Mouse (Mus musculus): ENCODE measurements around the gene Cib3. TPM values are rescaled to one million over a fixed set of nuclear protein-coding genes. Genes with fewer than 3 reads are reported as not detected.

Cib3 gene
- under 1 TPM in 3 of 26 experiments, not detected in 23; 0.39 to 0.99 (median 0.45) TPM for total RNA-seq (2018; cell fraction: chromatin; rRNA removed)
- total RNA-seq (2018; cell fraction: cytosol; rRNA removed), result under 1 TPM in 4 of 26 experiments, not detected in 22; 0.22 to 0.25 (median 0.23) TPM
- total RNA-seq (2018; cell fraction: nucleus; rRNA removed), result under 1 TPM in 3 of 26 experiments, not detected in 23; 0.29 to 0.41 (median 0.32) TPM
- not detected in 3 replicates for polyA plus RNA-seq (2018)

- Histone ChIP-seq H3K27ac (no peak within 1 kb of the TSS), H3K4me3 (ENCODE audit: inconsistent target) (no peak within 1 kb of the TSS), H3K36me3 (ENCODE audit: inconsistent target) (no peaks in the 10 kb centered on the region), H3K79me2 (ENCODE audit: inconsistent target) (no peaks in the 10 kb centered on the region)
- WGBS (ENCODE audit: missing documents), result 67% methylated on average over 4 of the region's 4 CpGs
Measured at GRCm38 (mm10) chr8:72212751-72213150, at the start of gene Cib3. Gene Cib3, minus strand, starts transcription at chr8:72212837.

DNA sequence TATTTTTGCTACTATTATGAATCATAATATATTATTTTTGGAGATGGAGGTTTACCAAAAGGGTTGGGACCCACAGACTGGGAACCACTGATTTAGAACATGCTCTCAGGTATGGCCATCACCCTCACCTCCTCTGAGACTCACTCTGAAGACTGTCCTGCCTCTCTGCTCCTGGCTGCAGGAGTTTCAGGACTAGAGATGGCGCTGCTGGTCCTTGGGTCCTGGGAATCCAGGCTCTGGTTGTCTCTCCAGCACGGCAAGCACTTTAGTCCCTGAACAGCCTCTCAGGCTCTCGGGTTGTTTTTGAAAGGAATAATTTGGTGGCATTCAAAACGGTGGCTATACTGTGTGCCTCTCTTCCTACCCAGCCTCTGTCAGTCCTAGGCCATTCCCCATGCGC, 49.2 kb upstream of the Cib3 start:
- Histone ChIP-seq H3K79me2 (ENCODE audit: inconsistent target) (no peaks in the 10 kb centered on the region), H3K4me3 (ENCODE audit: inconsistent target) (no peak overlapping the region), H3K27ac (no peak overlapping the region), H3K36me3 (ENCODE audit: inconsistent target) (no peaks in the 10 kb centered on the region; the same call in 1 of the 2 replicates)
- WGBS (ENCODE audit: missing documents), result 79% methylated on average over 5 of the region's 5 CpGs

- no peaks in the 10 kb centered on the region; the same call in 1 of the 2 replicates for H3K36me3 ChIP-seq (ENCODE audit: inconsistent target)
- H3K79me2 ChIP-seq (ENCODE audit: inconsistent target), result no peaks in the 10 kb centered on the region
- H3K4me3 ChIP-seq (ENCODE audit: inconsistent target), result no peak overlapping the region
- H3K27ac ChIP-seq, result no peak overlapping the region
Measured at GRCm38 (mm10) chr8:72261431-72261830, 48.8 kb upstream of the Cib3 start.

DNA sequence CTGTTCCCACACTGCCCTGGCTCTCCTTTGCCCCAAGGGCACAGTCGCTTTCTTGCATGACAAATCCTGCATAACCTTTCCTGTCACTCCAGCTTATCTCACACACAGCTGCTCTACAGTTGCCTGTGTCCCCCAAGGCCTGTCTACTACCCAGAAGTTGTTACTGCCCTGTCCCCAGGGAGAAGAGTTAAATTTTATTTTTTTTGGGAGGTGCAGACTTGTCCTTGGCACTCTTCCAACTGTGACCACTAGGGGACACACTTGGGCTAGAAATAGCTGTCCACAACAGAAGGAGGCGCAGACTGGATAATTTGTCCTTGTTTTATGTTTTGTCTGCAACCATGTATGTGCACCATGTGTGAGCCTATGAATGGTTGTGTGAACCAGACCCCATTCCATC, 48.4 kb upstream of the Cib3 start:
- 42% methylated on average over 2 of the region's 2 CpGs for WGBS (ENCODE audit: missing documents)
- Histone ChIP-seq H3K79me2 (ENCODE audit: inconsistent target) (no peaks in the 10 kb centered on the region), H3K36me3 (ENCODE audit: inconsistent target) (peaks cover under 1% of the 10 kb centered on the region; the same call in 1 of the 2 replicates), H3K4me3 (ENCODE audit: inconsistent target) (no peak overlapping the region), H3K27ac (no peak overlapping the region)

DNA sequence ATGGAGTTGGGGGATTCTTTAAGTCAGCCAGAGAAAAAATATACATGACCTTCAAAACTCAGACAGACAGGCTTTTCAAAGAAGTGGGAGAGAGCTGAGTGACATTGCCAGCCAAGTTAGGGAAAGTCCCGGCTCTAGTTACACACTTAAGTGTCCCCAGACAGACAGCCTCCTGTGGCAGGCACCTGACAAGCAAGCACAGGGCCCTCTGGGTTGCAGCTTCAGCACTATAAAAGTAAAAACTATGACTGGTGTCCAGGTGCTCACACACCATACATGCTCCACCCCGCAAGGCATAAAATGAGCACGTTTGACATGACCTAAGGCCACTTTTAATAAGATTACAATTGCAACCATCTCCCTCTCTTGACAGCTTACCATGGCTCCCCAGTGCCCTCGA, 47.9 kb upstream of the Cib3 start:
- H3K36me3 ChIP-seq (ENCODE audit: inconsistent target), result peaks cover 5% of the 10 kb centered on the region; the same call in 1 of the 2 replicates
- H3K27ac ChIP-seq, result no peak overlapping the region
- H3K79me2 ChIP-seq (ENCODE audit: inconsistent target), result no peaks in the 10 kb centered on the region
- WGBS (ENCODE audit: missing documents), result 78% methylated on average over 4 of the region's 4 CpGs
- H3K4me3 ChIP-seq (ENCODE audit: inconsistent target), result no peak overlapping the region

DNA sequence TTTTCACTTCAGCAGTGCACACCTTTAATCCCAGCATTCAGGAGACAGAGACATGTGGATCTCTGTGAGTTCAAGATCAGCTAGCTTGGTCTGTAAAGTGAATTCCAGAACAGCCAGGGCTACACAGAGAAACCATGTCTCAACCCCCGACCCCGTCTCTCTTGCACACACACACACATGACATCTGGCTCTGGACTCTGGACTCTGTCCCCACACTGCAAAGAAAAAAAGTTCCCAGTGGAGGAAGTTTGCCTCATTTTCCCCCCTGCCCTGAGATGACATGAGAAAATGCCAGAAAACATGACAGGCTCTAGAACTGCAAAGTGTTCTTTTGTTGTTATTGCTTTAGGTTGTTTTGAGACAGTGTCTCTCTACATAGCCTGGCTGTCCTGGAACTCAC, 47.2 kb upstream of the Cib3 start:
- Histone ChIP-seq H3K36me3 (ENCODE audit: inconsistent target) (peaks cover 12% of the 10 kb centered on the region; the same call in 1 of the 2 replicates), H3K27ac (no peak overlapping the region), H3K4me3 (ENCODE audit: inconsistent target) (no peak overlapping the region), H3K79me2 (ENCODE audit: inconsistent target) (no peaks in the 10 kb centered on the region)
- 83% methylated on average over 2 of the region's 2 CpGs for WGBS (ENCODE audit: missing documents)

GRCm38 (mm10) chr8:72257902-72258238, 45.2 kb upstream of the Cib3 start:
- WGBS (ENCODE audit: missing documents), result 96% methylated on average over 1 of the region's 1 CpGs
- H3K36me3 ChIP-seq (ENCODE audit: inconsistent target), result peaks cover 20% of the 10 kb centered on the region; the same call in 1 of the 2 replicates
- no peak overlapping the region for H3K27ac ChIP-seq
- H3K79me2 ChIP-seq (ENCODE audit: inconsistent target), result no peaks in the 10 kb centered on the region
- H3K4me3 ChIP-seq (ENCODE audit: inconsistent target), result no peak overlapping the region

DNA sequence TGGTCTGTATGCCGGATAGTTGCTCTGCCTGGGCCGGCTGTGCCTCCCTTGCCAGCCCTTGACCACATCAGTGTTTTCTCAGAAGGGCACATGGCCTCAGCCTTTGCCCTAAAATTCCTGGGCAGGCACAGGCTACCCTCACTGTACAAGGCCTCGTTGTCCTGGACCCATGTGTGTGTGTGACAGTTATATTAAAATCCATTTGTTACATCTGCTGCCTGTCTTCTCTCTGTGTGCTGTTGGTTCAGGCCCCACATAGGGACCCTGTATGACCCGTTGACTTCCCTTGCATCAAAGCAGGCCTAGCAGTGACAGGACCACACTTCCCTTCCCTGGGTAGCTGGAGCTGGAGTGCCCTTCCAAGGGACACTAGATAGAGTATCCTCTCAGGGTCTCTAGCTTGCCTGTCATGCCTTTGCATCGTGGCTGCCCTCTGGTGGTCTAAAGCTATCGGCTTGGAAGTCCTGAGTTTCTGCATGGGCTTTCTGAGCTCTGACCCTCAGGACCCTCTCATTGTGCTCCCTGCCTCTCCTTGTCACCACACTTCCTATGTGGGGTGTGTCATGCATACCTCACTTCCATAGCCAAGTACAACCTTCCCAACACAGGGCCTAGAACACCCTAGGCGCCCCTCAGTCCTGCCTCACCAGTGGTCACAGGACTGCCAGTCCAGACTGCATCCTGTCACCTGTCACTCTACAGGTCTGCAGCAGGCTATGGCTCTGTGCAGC, 44.7 kb upstream of the Cib3 start:
- H3K79me2 ChIP-seq (ENCODE audit: inconsistent target), result no peaks in the 10 kb centered on the region
- 64% methylated on average over 7 of the region's 7 CpGs for WGBS (ENCODE audit: missing documents)
- peaks cover 25% of the 10 kb centered on the region; the same call in 1 of the 2 replicates for H3K36me3 ChIP-seq (ENCODE audit: inconsistent target)
- H3K4me3 ChIP-seq (ENCODE audit: inconsistent target), result no peak overlapping the region
- H3K27ac ChIP-seq, result no peak overlapping the region

DNA sequence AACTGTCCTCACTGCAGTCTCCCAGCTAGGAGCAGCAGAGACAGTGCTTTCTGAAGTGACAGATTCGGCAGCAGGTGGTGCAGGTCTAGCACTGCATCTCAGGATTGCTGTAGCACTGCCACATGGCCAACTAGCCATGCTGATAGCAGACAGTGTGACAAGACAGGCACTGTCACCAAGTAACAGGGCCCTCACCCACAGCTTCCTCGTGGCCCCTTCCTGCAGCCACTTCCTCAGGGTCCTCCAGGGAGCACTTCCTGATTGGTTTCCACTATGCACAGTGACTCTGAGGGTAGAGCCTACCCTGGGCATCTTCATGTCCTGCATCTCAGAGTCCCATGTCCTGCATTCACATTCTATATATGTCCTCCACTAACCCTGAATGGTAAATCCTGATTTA, 32.0 kb upstream of the Cib3 start:
- Histone ChIP-seq H3K27ac (no peak overlapping the region), H3K4me3 (ENCODE audit: inconsistent target) (no peak overlapping the region), H3K79me2 (ENCODE audit: inconsistent target) (peaks cover 72% of the 10 kb centered on the region), H3K36me3 (ENCODE audit: inconsistent target) (peaks cover 16% of the 10 kb centered on the region)
- WGBS (ENCODE audit: missing documents), result 13% methylated on average over 2 of the region's 2 CpGs

DNA sequence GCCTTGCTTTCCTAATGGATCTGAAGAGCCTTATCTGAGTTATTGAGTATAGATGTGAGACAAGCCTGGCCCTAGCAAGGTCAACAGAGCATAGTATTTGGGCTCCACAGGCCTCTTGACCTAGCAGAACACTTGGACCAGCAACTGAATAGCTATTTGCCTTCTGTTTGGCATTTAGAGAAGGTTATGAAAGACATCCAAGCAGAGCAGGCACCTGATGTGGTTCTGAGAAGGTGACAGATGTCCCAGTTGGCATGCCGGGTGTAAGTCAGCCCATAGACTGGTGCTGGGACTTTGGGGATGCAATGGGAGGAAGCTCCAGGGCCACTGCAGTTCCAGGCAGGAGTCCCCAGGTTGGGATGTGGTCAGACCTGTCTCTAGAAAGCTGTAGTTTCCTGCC, 29.6 kb upstream of the Cib3 start:
- 100% methylated on average over 1 of the region's 1 CpGs for WGBS (ENCODE audit: missing documents)
- Histone ChIP-seq H3K4me3 (ENCODE audit: inconsistent target) (no peak overlapping the region), H3K27ac (no peak overlapping the region), H3K36me3 (ENCODE audit: inconsistent target) (peaks cover 10% of the 10 kb centered on the region; the same call in 1 of the 2 replicates), H3K79me2 (ENCODE audit: inconsistent target) (peaks cover 69% of the 10 kb centered on the region)

GRCm38 (mm10) chr8:72240951-72241350, 28.3 kb upstream of the Cib3 start:
- 56% methylated on average over 7 of the region's 7 CpGs for WGBS (ENCODE audit: missing documents)
- H3K4me3 ChIP-seq (ENCODE audit: inconsistent target), result peak overlapping the region; percentile 92
- H3K36me3 ChIP-seq (ENCODE audit: inconsistent target), result peaks cover under 1% of the 10 kb centered on the region; the same call in 1 of the 2 replicates
- H3K27ac ChIP-seq, result no peak overlapping the region
- H3K79me2 ChIP-seq (ENCODE audit: inconsistent target), result peaks cover 56% of the 10 kb centered on the region

- peaks cover 50% of the 10 kb centered on the region for H3K79me2 ChIP-seq (ENCODE audit: inconsistent target)
- WGBS (ENCODE audit: missing documents), result under 1% methylated on average over 24 of the region's 24 CpGs
- H3K36me3 ChIP-seq (ENCODE audit: inconsistent target), result no peaks in the 10 kb centered on the region
Measured at GRCm38 (mm10) chr8:72240403-72240763, 27.7 kb upstream of the Cib3 start.

DNA sequence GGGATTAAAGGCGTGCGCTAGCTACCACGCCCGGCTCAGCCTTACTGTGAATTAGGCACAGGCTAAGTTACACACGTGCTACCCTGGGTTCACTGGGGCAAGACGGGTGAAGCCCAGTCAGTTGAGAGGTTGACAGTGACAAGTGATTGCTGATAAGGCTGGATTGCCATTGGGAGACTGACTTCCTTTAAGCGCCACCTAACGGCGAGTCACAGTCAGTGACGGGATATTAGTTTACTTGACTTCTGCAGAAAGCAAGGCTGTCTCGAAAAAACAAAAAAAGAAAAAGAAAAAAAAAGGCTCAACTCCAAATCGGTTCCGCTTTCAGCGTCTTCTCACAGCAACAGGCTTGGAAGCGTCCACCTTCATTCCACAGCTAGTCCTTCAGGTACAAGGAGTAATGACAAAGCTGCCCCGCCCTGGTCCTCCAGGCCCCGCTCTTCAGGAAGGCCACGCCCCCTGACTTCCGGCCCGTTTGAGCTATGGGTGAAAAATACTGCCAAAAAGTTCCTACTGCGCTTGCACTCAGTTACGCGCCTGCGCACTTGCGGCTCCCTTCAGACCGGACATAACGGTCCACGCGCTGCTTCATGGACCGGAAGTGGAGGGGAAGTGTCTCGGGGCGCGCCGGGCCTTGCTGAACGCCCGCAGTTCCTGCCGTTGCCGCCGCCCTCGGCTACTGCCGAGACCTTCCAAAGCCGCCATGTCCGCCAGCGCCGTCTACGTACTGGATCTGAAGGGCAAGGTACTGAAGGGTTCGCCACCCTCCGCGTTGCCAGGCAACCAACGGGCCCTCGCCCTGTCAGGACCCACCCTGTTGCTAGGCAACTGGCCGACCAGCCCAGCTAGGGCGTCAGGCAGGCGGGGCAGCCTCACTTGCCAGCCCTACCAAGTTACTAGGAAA, 27.1 kb upstream of the Cib3 start, which contains the start of gene Ap1m1:
Gene Ap1m1, plus strand, starts transcription at position 520 of the 904 bp plus-strand sequence.
- Histone ChIP-seq H3K36me3 (ENCODE audit: inconsistent target) (no peaks in the 10 kb centered on the region), H3K79me2 (ENCODE audit: inconsistent target) (peaks cover 44% of the 10 kb centered on the region), H3K27ac (peak within 1 kb of the TSS; percentile 71), H3K4me3 (ENCODE audit: inconsistent target) (peak within 1 kb of the TSS; percentile 92)
- WGBS (ENCODE audit: missing documents), result 1% methylated on average over 54 of the region's 54 CpGs

More at GRCm38 (mm10) chr8:72240403-72240763, 27.7 kb upstream of the Cib3 start:
- H3K27ac ChIP-seq, result peak overlapping the region; percentile 71
- peak overlapping the region; percentile 92 for H3K4me3 ChIP-seq (ENCODE audit: inconsistent target)

GRCm38 (mm10) chr8:72222656-72223055, 10.0 kb upstream of the Cib3 start:
- peaks cover 27% of the 10 kb centered on the region for H3K79me2 ChIP-seq (ENCODE audit: inconsistent target)
- no peak overlapping the region for H3K27ac ChIP-seq
- H3K36me3 ChIP-seq (ENCODE audit: inconsistent target), result peaks cover 29% of the 10 kb centered on the region
- H3K4me3 ChIP-seq (ENCODE audit: inconsistent target), result no peak overlapping the region
- WGBS (ENCODE audit: missing documents), result 97% methylated on average over 5 of the region's 5 CpGs
